Mouse (Mus musculus) MEL (cell line): ENCODE results near the gene Nkx2-2. TPM values are rescaled to one million over a fixed set of nuclear protein-coding genes. Genes with fewer than 3 reads are reported as not detected.

Source experiments
- DNase-seq: peaks from one replicate; pipeline ENCODE4 v3.0.0; 2011; ENCODE audit warnings: low read depth, low spot score
- H3K27ac ChIP-seq: 2 replicates; pipeline ENCODE4 v1.5.1; 2012; ENCODE audit warnings: low read depth, mild to moderate bottlenecking, control low read depth, low read length, moderate library complexity; ENCODE audit not compliant: control insufficient read depth
- H3K27me3 ChIP-seq, 2 experiments: fragments of 150-350 bp in 1 of 2; sonication (generic) in 1 of 2; 2 replicates each; pipeline ENCODE4 v1.6.1; 2012; ENCODE audit warnings: low read length in 2 of 2, mild to moderate bottlenecking in 2 of 2, improper control_type of control experiment in 1 of 2, moderate library complexity in 1 of 2; ENCODE audit not compliant: insufficient read depth in 2 of 2, control insufficient read depth in 1 of 2
- H3K36me3 ChIP-seq, 2 experiments: 2 replicates each; pipeline ENCODE4 v1.6.1; 2012 to 2014; ENCODE audit warnings: low read length in 2 of 2, improper control_type of control experiment in 1 of 2, inconsistent platforms in 1 of 2, mild to moderate bottlenecking in 1 of 2; ENCODE audit not compliant: insufficient read depth in 2 of 2, control insufficient read depth in 1 of 2
- H3K4me1 ChIP-seq, 2 experiments: fragments of 150-350 bp in 1 of 2; sonication (generic) in 1 of 2; 2 replicates each; pipeline ENCODE4 v1.6.1; 2012; ENCODE audit warnings: low read length in 2 of 2, improper control_type of control experiment in 1 of 2, mild to moderate bottlenecking in 1 of 2; ENCODE audit not compliant: insufficient read depth in 2 of 2, control insufficient read depth in 1 of 2
- H3K4me3 ChIP-seq, 2 experiments: fragments of 150-350 bp in 1 of 2; sonication (generic) in 1 of 2; 2 replicates each; pipeline ENCODE4 v1.5.1; 2012; ENCODE audit warnings: low read depth in 2 of 2, low read length in 2 of 2, mild to moderate bottlenecking in 2 of 2, moderate library complexity in 2 of 2, control low read depth in 1 of 2, improper control_type of control experiment in 1 of 2; ENCODE audit not compliant: control insufficient read depth in 1 of 2, insufficient read depth in 1 of 2
- H3K79me2 ChIP-seq: 2 replicates; pipeline ENCODE4 v1.6.1; 2012; ENCODE audit warnings: mild to moderate bottlenecking, low read length, moderate library complexity; ENCODE audit not compliant: control insufficient read depth, poor library complexity, insufficient read depth
- H3K9ac ChIP-seq: 2 replicates; pipeline ENCODE4 v1.6.1; 2012; ENCODE audit warnings: low read depth, mild to moderate bottlenecking, control low read depth, low read length, moderate library complexity; ENCODE audit not compliant: control insufficient read depth, poor library complexity, severe bottlenecking
- H3K9me3 ChIP-seq: fragments of 150-350 bp; sonication (generic); replicated peaks from 2 replicates; pipeline ENCODE4 v1.6.1; 2012; ENCODE audit warnings: mild to moderate bottlenecking, low read length, improper control_type of control experiment, moderate library complexity; ENCODE audit not compliant: insufficient read depth
- E2F4 ChIP-seq: IDR thresholded peaks from 2 replicates; pipeline ENCODE4 v1.6.1; 2011; ENCODE audit warnings: low read depth, low read length, improper control_type of control experiment, borderline replicate concordance
- ELF1 ChIP-seq: IDR thresholded peaks from 2 replicates; pipeline ENCODE4 v1.6.1; 2014; ENCODE audit warnings: low read depth, mild to moderate bottlenecking, inconsistent platforms, low read length, improper control_type of control experiment, moderate library complexity
- ETS1 ChIP-seq: IDR thresholded peaks from 2 replicates; pipeline ENCODE4 v1.6.1; 2012; ENCODE audit warnings: low read depth, mild to moderate bottlenecking, inconsistent platforms, low read length, improper control_type of control experiment, moderate library complexity
- GABPA ChIP-seq: IDR thresholded peaks from 2 replicates; pipeline ENCODE4 v1.6.1; 2012; ENCODE audit warnings: low read depth, mild to moderate bottlenecking, inconsistent platforms, low read length, improper control_type of control experiment, moderate library complexity
- GATA1 ChIP-seq: IDR thresholded peaks from 2 replicates; pipeline ENCODE4 v1.6.1; 2011; ENCODE audit warnings: low read depth, low read length, improper control_type of control experiment
- KAT2A ChIP-seq: conservative IDR thresholded peaks from 2 replicates; pipeline ENCODE4 v1.6.1; 2012; ENCODE audit warnings: low read depth, low read length, improper control_type of control experiment, inconsistent platforms
- MAFK ChIP-seq: IDR thresholded peaks from 2 replicates; pipeline ENCODE4 v1.6.1; 2011; ENCODE audit warnings: low read depth, mild to moderate bottlenecking, low read length, improper control_type of control experiment, borderline replicate concordance
- MAZ ChIP-seq: IDR thresholded peaks from 2 replicates; pipeline ENCODE4 v1.6.1; 2012; ENCODE audit warnings: low read depth, mild to moderate bottlenecking, inconsistent platforms, low read length, improper control_type of control experiment
- MEF2A ChIP-seq: IDR thresholded peaks from 2 replicates; pipeline ENCODE4 v1.6.1; 2014; ENCODE audit warnings: low read depth, mild to moderate bottlenecking, inconsistent platforms, low read length, improper control_type of control experiment; ENCODE audit not compliant: poor library complexity, insufficient replicate concordance, severe bottlenecking; ENCODE audit errors: extremely low read depth
- MYC ChIP-seq: IDR thresholded peaks from 2 replicates; pipeline ENCODE4 v1.6.1; 2011; ENCODE audit warnings: low read depth, mild to moderate bottlenecking, low read length, improper control_type of control experiment, moderate library complexity
- NRF1 ChIP-seq: IDR thresholded peaks from 2 replicates; pipeline ENCODE4 v1.6.1; 2014; ENCODE audit warnings: low read depth, mild to moderate bottlenecking, inconsistent platforms, low read length, improper control_type of control experiment, moderate library complexity; ENCODE audit not compliant: poor library complexity, insufficient read depth, severe bottlenecking
- RAD21 ChIP-seq: IDR thresholded peaks from 2 replicates; pipeline ENCODE4 v1.6.1; 2011; ENCODE audit warnings: mild to moderate bottlenecking, low read depth, low read length, improper control_type of control experiment
- RCOR1 ChIP-seq: IDR thresholded peaks from 2 replicates; pipeline ENCODE4 v1.6.1; 2012; ENCODE audit warnings: low read depth, mild to moderate bottlenecking, inconsistent platforms, low read length, improper control_type of control experiment
- SIN3A ChIP-seq: IDR thresholded peaks from 2 replicates; pipeline ENCODE4 v1.6.1; 2012; ENCODE audit warnings: low read length, improper control_type of control experiment, inconsistent platforms
- TAL1 ChIP-seq: IDR thresholded peaks from 2 replicates; pipeline ENCODE4 v1.6.1; 2012; ENCODE audit warnings: mild to moderate bottlenecking, inconsistent platforms, low read length, moderate library complexity, mixed read lengths
- TBP ChIP-seq: IDR thresholded peaks from 2 replicates; pipeline ENCODE4 v1.8.0; 2011; ENCODE audit warnings: low read depth, low read length, improper control_type of control experiment
- UBTF ChIP-seq: IDR thresholded peaks from 2 replicates; pipeline ENCODE4 v1.6.1; 2012; ENCODE audit warnings: low read depth, mild to moderate bottlenecking, inconsistent platforms, low read length, improper control_type of control experiment, moderate library complexity, borderline replicate concordance; ENCODE audit not compliant: insufficient read depth
- USF2 ChIP-seq, 2 experiments: IDR thresholded peaks; 2 replicates each; pipeline ENCODE4 v1.6.1; 2011 to 2012; ENCODE audit warnings: improper control_type of control experiment in 2 of 2, low read length in 2 of 2, borderline replicate concordance in 1 of 2, inconsistent platforms in 1 of 2, low read depth in 1 of 2, mild to moderate bottlenecking in 1 of 2; ENCODE audit not compliant: insufficient read depth in 1 of 2
- ZMIZ1 ChIP-seq: IDR thresholded peaks from 2 replicates; pipeline ENCODE4 v1.6.1; 2012; ENCODE audit warnings: low read depth, mild to moderate bottlenecking, inconsistent platforms, low read length, improper control_type of control experiment, moderate library complexity
- ZNF384 ChIP-seq: IDR thresholded peaks from 2 replicates; pipeline ENCODE4 v1.6.1; 2012; ENCODE audit warnings: low read depth, mild to moderate bottlenecking, inconsistent platforms, low read length, improper control_type of control experiment
- polyA plus RNA-seq, 2 experiments: library from polyadenylated mRNA; stranded (reverse) in 1 of 2; unstranded in 1 of 2; fragments of >175 nt in 1 of 2; fragments of >200 nt in 1 of 2; gene quantifications; 2 replicates each; pipeline versions ENCODE4 v1.2.1 to v1.2.4; 2012; ENCODE audit warnings: low replicate concordance in 2 of 2, low read depth in 1 of 2; ENCODE audit not compliant: insufficient read length in 2 of 2, insufficient read depth in 1 of 2, missing spikeins in 1 of 2
- total RNA-seq: library from RNA; depleted of rRNA; stranded (reverse); fragments of 300-350 nt; gene quantifications from 2 replicates; pipeline ENCODE4 v1.2.3, GENCODE M21; 2012

Nkx2-2 gene
- total and polyA plus RNA-seq, 3 experiments = not detected

GRCm38 (mm10) chr2:147182709-147183260 is 11.3 kb downstream of the Nkx2-2 start:
- no peak for DNase-seq
- no peak overlapping the region for H3K27ac ChIP-seq
- no peak overlapping the region for H3K9ac ChIP-seq
- H3K4me1 ChIP-seq = no peaks in the 10 kb centered on the region
- TF ChIP-seq SIN3A = no peak
- H3K79me2 ChIP-seq = no peaks in the 10 kb centered on the region
- no peaks in the 10 kb centered on the region for H3K36me3 ChIP-seq
- H3K27me3 ChIP-seq = no peaks in the 10 kb centered on the region
- no peaks in the 10 kb centered on the region for H3K9me3 ChIP-seq
- no peak overlapping the region for H3K4me3 ChIP-seq

DNA sequence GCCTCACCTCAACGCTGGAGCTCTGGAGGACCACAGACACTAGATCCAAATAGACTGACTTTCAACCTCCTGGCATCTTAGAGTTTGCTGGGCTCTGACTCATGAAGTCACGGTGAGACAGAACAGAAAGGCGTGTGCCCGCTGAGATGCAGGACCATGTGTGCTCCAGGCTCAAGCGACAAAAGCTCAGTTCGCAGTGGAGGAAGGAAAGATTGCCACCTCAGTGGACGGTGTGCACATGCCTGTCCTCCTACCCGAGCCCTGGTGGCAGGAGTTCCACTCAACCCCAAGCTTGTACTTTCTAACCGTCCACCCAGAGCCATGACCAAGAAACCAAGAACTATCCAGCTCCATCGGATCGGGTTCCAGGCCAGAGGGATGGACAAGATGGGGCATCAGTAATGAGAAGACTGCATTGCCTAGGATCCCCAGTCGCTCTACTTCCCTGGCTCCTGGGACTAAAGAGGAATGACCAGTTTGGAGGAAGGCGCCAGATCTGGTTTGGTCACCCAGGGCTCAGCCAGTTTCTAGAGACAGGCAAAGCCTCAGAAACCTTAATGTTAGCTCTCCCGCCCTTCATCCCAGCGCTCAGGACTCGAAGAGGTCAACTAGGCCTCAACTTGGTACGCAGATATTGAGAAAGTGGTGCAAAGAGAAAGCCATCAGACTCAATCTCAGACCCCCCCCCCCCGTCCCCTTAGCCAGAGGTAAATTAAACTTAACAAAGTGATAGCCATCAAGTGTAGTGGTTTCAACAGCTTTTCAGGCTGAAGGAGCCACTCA is 11.9 kb downstream of the Nkx2-2 start:
- no peak for TF ChIP-seq ZMIZ1
- no peak for TF ChIP-seq USF2 (IDR thresholded peaks at IDR 0.05; ENCODE audit: borderline replicate concordance in 1 of 2, insufficient read depth in 1 of 2, low read depth in 1 of 2, low read length in 2 of 2)
- TF ChIP-seq MAFK = no peak
- no peak for TF ChIP-seq UBTF
- no peak for TF ChIP-seq MAZ
- no peak for TF ChIP-seq ETS1
- no peak for TF ChIP-seq ZNF384
- no peak for TF ChIP-seq RCOR1
- no peak for TF ChIP-seq TBP
- no peak for TF ChIP-seq GATA1
- TF ChIP-seq TAL1 = no peak
- no peak for TF ChIP-seq MYC
- no peak for TF ChIP-seq KAT2A
- TF ChIP-seq GABPA = no peak
- no peak for TF ChIP-seq E2F4
- no peak for TF ChIP-seq NRF1
- TF ChIP-seq RAD21 = no peak
- TF ChIP-seq MEF2A = no peak
- TF ChIP-seq ELF1 = no peak
- TF ChIP-seq SIN3A = no peak
- Histone ChIP-seq H3K9me3 (no peaks in the 10 kb centered on the region), H3K4me3 (no peak overlapping the region), H3K36me3 (no peaks in the 10 kb centered on the region), H3K4me1 (no peaks in the 10 kb centered on the region), H3K27me3 (no peaks in the 10 kb centered on the region), H3K27ac (no peak overlapping the region), H3K9ac (no peak overlapping the region), H3K79me2 (no peaks in the 10 kb centered on the region)
- DNase-seq = no peak
